Mouse (Mus musculus): ENCODE measurements around the gene Pdgfra.
A peak's percentile ranks its signal among the peaks of the same experiment; 100 is the strongest.

Pdgfra gene

GRCm38 (mm10) chr5:75152021-75152425 lies at the start of gene Pdgfra:
TSS of gene Pdgfra (plus strand) at chr5:75152292.
- peak; percentile 27 for DNase-seq (ENCODE audit: low spot score)

- no peak for DNase-seq (ENCODE audit: low spot score)
These were observed 45.6 kb upstream of the Pdgfra start for GRCm38 (mm10) chr5:75106511-75106910.

- no peak for DNase-seq (ENCODE audit: low spot score)
These were observed 42.7 kb upstream of the Pdgfra start for GRCm38 (mm10) chr5:75109368-75109767.

- no peak for DNase-seq (ENCODE audit: low spot score)
These were observed 40.3 kb upstream of the Pdgfra start for GRCm38 (mm10) chr5:75111781-75112180.

GRCm38 (mm10) chr5:75118840-75119239 lies 33.3 kb upstream of the Pdgfra start:
- DNase-seq (ENCODE audit: low spot score), result no peak

GRCm38 (mm10) chr5:75121646-75122045 lies 30.4 kb upstream of the Pdgfra start:
- DNase-seq (ENCODE audit: low spot score), result peak; percentile 23

GRCm38 (mm10) chr5:75134681-75135080 lies 17.4 kb upstream of the Pdgfra start:
- no peak for DNase-seq (ENCODE audit: low spot score)

- peak; percentile 68 for DNase-seq (ENCODE audit: low spot score)
These were observed 9.0 kb upstream of the Pdgfra start for GRCm38 (mm10) chr5:75143092-75143491.

- no peak for DNase-seq (ENCODE audit: low spot score)
These were observed 8.3 kb upstream of the Pdgfra start for GRCm38 (mm10) chr5:75143767-75144166.

GRCm38 (mm10) chr5:75145341-75145740 lies 6.8 kb upstream of the Pdgfra start:
- DNase-seq (ENCODE audit: low spot score), result no peak

- DNase-seq (ENCODE audit: low spot score), result no peak
These were observed 5.6 kb upstream of the Pdgfra start for GRCm38 (mm10) chr5:75146469-75146868.

GRCm38 (mm10) chr5:75148343-75149127 lies 3.6 kb upstream of the Pdgfra start:
- peak; percentile 27 for DNase-seq (ENCODE audit: low spot score)

GRCm38 (mm10) chr5:75149380-75149779 lies 2.7 kb upstream of the Pdgfra start:
- DNase-seq (ENCODE audit: low spot score), result no peak

GRCm38 (mm10) chr5:75149880-75150279 lies 2.2 kb upstream of the Pdgfra start:
- DNase-seq (ENCODE audit: low spot score), result peak; percentile 18

- no peak for DNase-seq (ENCODE audit: low spot score)
These were observed 1.6 kb upstream of the Pdgfra start for GRCm38 (mm10) chr5:75150341-75150981.

GRCm38 (mm10) chr5:75151146-75151900 lies 769 bp upstream of the Pdgfra start:
- DNase-seq (ENCODE audit: low spot score), result peak; percentile 61

- DNase-seq (ENCODE audit: low spot score), result peak; percentile 39
These were observed 916 bp downstream of the Pdgfra start for GRCm38 (mm10) chr5:75152791-75153625.

- DNase-seq (ENCODE audit: low spot score), result no peak
These were observed 1.5 kb downstream of the Pdgfra start for GRCm38 (mm10) chr5:75153626-75153960.

- DNase-seq (ENCODE audit: low spot score), result peak; percentile 49
These were observed 2.0 kb downstream of the Pdgfra start for GRCm38 (mm10) chr5:75153961-75154620.

- DNase-seq (ENCODE audit: low spot score), result peak; percentile 23
These were observed 2.6 kb downstream of the Pdgfra start for GRCm38 (mm10) chr5:75154621-75155235.

GRCm38 (mm10) chr5:75155281-75155680 lies 3.2 kb downstream of the Pdgfra start:
- DNase-seq (ENCODE audit: low spot score), result no peak
